Mouse (Mus musculus): ENCODE measurements at regions not wholly inside any gene's neighbourhood (a gene's known extent, or its start where the extent isn't known, plus 50 kb on each side); places are given as distances from the start of the nearest gene placed in this dataset.

DNA sequence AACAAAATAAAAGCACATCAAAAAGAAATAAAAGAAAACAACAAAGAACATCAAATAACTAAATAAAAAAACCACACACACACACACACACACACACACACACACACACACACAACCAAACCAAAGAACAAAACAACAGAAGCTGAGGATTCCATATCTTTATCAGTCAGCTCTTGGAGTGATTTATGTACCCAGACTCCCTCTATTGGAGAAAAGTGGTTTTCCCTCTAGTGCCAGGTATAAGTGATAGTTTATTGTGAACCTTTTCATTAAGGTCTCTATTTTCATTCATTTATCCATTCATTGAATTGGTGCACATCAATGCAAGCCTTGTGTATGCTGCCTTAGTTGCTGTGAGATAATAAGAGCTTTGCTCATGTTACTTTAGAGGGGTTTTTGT, 1236.3 kb upstream of the Foxg1 start:
- TF ChIP-seq CTCF (IDR thresholded peaks at IDR 0.05 in 2 of 3, conservative IDR thresholded peaks at IDR 0.05 in 1 of 3; ENCODE audit: control insufficient read depth in 1 of 3, insufficient read depth in 1 of 3, low read depth in 2 of 3, low read length in 3 of 3, poor library complexity in 1 of 3, severe bottlenecking in 1 of 3) (peak in 1 of 3 experiments; percentile 60; a peak in 3 of 6 replicates), POLR2A (IDR thresholded peaks at IDR 0.05; ENCODE audit: control insufficient read depth in 1 of 2, insufficient read depth in 1 of 2, low read depth in 1 of 2, low read length in 2 of 2, poor library complexity in 1 of 2) (no peak), TCF12 (IDR thresholded peaks at IDR 0.05; ENCODE audit: low read depth, low read length) (no peak), MYC (IDR thresholded peaks at IDR 0.05; ENCODE audit: low read depth, low read length) (no peak), CHD1 (IDR thresholded peaks at IDR 0.05; ENCODE audit: low read depth, low read length) (no peak)

Measured in MEL (cell line).